Mouse (Mus musculus) cortical plate, adult 2 months (tissue): Measurements from ENCODE around the gene Tgm3. TPM values are rescaled to one million over a fixed set of nuclear protein-coding genes. Genes with fewer than 3 reads are reported as not detected.

ENCODE experiments used
- H3K27ac ChIP-seq: fragments of 200-500 bp; 2 replicates; pipeline ENCODE4 v1.5.1; 2012; ENCODE audit warnings: low read length, control low read depth, inconsistent platforms; ENCODE audit not compliant: insufficient read depth
- H3K4me1 ChIP-seq: fragments of 200-500 bp; 2 replicates; pipeline ENCODE4 v1.6.1; 2011; ENCODE audit warnings: low read length; ENCODE audit not compliant: control insufficient read depth, insufficient read depth
- H3K4me3 ChIP-seq: fragments of 200-500 bp; 2 replicates; pipeline ENCODE4 v1.5.1; 2011; ENCODE audit warnings: mild to moderate bottlenecking, low read length, control low read depth; ENCODE audit not compliant: insufficient read depth
- CTCF ChIP-seq: fragments of 200-500 bp; IDR thresholded peaks from 2 replicates; pipeline ENCODE4 v1.5.1; 2011; ENCODE audit warnings: mild to moderate bottlenecking, control low read depth, low read length; ENCODE audit not compliant: insufficient read depth; ENCODE audit errors: extremely low read depth
- POLR2A ChIP-seq: fragments of 200-500 bp; IDR thresholded peaks from 2 replicates; pipeline ENCODE4 v1.6.1; 2011; ENCODE audit warnings: mild to moderate bottlenecking, low read length, control low read depth; ENCODE audit not compliant: insufficient read depth; ENCODE audit errors: extremely low read depth
- polyA plus RNA-seq: library from polyadenylated mRNA; depleted of rRNA; stranded (reverse); fragments of >200 nt; gene quantifications from 2 replicates; pipeline ENCODE4 v1.2.3, GENCODE M21; 2012; rRNA removed

The Tgm3 gene
- 3.1 and 3.3 TPM in 2 replicates for polyA plus RNA-seq

DNA sequence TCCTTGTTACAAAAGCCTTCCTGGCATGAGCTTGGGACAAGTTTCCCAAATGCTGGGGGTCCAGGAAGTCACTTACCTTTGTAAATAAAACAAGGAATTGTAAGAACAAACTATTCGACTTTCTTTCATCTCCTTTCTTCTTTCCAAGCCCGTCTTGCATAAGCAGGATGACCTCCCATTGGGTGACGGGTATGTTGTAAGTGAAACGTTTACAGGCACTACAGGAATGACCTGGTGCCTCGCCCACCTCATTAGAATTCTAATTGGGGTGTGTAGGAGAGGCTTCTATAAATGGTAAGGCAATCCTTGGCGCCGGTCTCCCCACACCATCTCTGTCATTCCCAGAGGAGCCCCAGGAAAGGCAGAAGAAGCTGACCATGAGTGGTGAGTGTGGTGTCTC, at the start of gene Tgm3:
Gene Tgm3, plus strand, starts transcription at position 324 of the 400 bp plus-strand sequence.
- Histone ChIP-seq H3K4me3 (no peak within 1 kb of the TSS), H3K4me1 (no peaks in the 10 kb centered on the region), H3K27ac (no peak within 1 kb of the TSS)
- TF ChIP-seq POLR2A, result no peak
- no peak for TF ChIP-seq CTCF

- TF ChIP-seq CTCF (no peak), POLR2A (no peak)
- Histone ChIP-seq H3K4me3 (no peak overlapping the region), H3K4me1 (no peaks in the 10 kb centered on the region), H3K27ac (no peak overlapping the region)
These were observed 31.5 kb upstream of the Tgm3 start for GRCm38 (mm10) chr2:129980608-129981007.

DNA sequence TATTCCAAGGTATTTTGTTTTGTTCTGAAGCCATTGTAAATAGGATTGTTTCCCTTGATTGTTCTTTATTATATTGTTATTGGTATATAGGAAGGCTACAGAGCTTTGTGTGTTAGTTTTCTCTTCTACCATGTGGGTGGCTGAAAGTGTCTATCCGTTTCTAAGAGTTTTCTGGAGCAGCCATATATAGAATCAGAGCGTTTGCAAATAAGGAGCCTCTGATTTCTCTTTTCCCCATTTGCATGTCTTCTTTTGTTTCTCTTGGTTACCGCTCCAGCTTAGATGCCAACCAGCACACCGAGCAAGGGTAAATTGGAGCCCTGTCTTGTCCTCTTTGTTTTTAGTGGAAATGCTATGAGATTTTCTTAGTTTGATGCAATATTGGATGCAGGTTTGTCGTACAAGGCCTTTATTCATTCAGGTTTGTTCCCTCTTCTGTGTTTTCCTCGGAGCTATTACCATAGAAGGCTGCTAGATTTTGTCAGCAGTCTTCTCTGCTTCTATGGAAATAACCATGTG, 24.6 kb upstream of the Tgm3 start:
- TF ChIP-seq POLR2A (no peak), CTCF (no peak)
- no peaks in the 10 kb centered on the region for H3K4me1 ChIP-seq
- H3K4me3 ChIP-seq, result no peak overlapping the region
- peak overlapping the region; percentile 93 for H3K27ac ChIP-seq

DNA sequence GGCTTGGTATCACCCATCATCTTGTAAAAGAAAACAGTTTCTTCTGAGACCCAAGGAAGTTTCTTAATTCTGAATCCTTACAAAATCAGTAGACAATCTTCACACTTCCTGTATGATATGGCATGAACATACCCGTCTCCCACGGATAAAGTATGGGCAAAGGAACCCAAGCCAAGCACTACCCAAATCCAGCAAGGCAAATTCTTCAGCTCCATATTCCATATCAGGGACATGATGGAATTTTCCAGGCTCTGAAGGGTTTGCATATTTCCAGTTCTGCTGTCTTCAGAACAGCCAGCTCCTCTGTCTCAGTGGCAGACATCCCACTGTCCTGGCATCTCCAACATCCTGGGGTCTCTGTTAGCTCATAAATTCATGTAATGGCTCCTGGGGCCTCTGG, 22.5 kb upstream of the Tgm3 start:
- Histone ChIP-seq H3K27ac (no peak overlapping the region), H3K4me3 (no peak overlapping the region), H3K4me1 (no peaks in the 10 kb centered on the region)
- TF ChIP-seq CTCF (no peak), POLR2A (no peak)

DNA sequence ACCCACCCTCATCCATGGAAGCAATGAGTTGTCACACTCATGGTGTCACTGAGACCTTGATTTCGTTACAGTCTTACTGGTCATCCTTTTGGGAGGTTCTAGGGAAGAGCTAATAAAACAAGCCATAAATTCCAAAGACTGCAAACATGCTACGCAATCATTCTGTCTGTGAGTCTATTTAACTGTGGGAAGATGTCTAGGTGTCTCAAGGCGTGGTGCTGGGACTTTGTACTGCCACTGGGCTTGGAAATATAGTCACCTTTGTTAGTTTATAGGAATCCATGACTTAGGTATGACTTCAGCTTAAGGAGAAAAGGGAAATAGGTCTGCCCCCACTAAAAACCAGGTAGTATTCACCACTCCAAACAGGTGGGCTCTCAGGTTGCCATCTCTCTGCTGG, 17.7 kb upstream of the Tgm3 start:
- Histone ChIP-seq H3K4me1 (no peaks in the 10 kb centered on the region), H3K4me3 (no peak overlapping the region), H3K27ac (no peak overlapping the region)
- TF ChIP-seq CTCF (no peak), POLR2A (no peak)

DNA sequence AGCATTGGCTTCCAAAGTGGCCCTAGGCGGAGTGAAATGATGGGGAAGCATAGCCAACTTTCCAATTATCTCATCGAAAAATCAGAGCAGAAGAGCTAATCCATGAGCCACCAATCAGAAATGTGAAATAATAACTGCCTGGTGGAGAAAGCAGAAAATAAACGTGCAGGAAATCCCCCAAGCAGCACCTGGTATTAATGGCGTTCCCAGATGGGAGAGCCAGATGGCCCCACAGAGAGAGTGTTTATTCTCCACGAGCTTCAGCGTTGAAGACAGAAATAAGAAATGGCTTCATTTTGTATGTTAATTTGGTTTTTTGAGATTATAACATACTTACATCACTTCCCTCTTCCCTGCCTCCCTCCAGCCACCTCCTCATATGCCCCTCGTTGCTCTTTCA, 13.7 kb upstream of the Tgm3 start:
- Histone ChIP-seq H3K4me1 (no peaks in the 10 kb centered on the region), H3K27ac (no peak overlapping the region), H3K4me3 (no peak overlapping the region)
- no peak for TF ChIP-seq CTCF
- no peak for TF ChIP-seq POLR2A

DNA sequence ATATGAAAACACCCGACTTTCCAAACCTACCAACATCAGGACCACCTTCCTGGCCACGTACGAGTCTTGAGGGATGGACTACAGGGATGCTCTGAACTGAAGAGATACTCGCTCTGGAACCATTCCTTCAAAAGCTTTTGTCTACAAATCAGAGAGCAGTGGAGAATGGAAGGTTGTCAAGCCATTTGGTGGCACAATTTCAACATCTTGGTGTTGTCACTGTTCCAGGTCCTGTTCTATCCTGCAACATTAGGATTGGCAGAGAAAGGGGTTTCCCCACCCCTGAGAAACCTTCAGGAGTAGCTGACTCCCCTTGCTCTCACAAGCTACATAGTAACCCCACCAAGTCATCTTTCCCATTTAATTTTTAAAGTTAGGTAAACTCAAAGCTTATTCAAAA, 12.9 kb upstream of the Tgm3 start:
- Histone ChIP-seq H3K4me3 (no peak overlapping the region), H3K27ac (no peak overlapping the region), H3K4me1 (peaks cover 3% of the 10 kb centered on the region; the same call in 1 of the 2 replicates)
- TF ChIP-seq POLR2A (no peak), CTCF (no peak)

DNA sequence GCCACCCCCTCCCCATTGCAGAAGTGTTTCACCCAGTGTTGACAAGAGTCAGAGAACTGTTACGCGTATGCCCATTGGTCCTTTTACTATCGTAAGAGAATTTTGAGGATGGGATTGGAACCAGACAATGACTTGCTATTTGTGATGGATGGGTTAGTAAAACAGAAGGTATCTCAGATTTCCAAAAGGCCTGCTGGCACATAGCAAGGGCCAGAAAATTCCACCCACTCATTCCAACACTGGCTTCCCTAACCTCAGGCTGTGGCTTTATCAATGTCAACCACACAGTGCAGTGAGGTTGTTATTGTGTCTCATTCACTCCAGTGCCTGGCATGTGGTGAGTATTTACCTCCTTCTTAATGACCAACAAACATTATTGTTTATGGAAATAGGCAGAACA, 11.5 kb upstream of the Tgm3 start:
- TF ChIP-seq CTCF, result no peak
- TF ChIP-seq POLR2A, result no peak
- no peak overlapping the region for H3K27ac ChIP-seq
- H3K4me1 ChIP-seq, result peaks cover 3% of the 10 kb centered on the region; the same call in 1 of the 2 replicates
- H3K4me3 ChIP-seq, result no peak overlapping the region

DNA sequence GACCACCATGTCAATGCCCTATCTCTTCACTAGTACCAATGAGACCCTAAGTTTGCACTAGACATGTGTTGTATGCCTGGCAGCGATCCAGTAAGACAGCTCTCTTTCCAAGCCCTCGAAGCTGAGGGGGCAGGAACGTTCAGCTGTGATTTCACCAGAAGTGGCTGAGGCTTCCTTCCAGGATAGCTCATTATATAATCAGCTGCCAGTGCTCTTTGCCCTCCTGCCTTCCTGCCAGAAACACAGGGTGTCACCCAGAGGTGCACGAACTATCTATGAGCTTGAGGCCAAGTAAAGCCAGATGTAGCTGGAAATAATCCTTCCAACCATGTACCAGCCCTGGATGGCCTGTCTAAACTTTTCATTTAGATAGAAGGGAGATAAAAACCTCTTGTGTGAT, 8.1 kb upstream of the Tgm3 start:
- no peak for TF ChIP-seq CTCF
- TF ChIP-seq POLR2A, result no peak
- Histone ChIP-seq H3K4me1 (peaks cover 3% of the 10 kb centered on the region; the same call in 1 of the 2 replicates), H3K4me3 (no peak overlapping the region)

DNA sequence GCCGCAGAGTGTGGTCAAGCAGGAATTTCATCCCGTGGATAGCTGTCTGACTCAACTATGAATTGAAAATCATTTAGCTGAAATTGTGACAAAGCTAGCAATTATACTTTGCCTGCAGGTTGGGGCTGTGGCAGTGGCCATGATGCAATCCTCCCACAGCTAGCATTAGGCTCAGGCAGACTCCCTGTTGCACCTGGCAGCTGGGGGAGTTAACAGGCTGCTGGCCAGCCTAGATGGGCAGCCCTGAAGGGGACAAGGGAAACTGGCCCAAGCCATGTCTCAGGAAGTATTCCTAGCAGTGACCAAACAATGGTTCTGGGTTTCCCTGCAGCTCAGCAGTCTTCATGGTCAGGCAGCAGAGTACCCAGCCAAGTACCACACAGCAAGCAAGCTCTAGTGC, 2.8 kb upstream of the Tgm3 start:
- TF ChIP-seq POLR2A, result no peak
- TF ChIP-seq CTCF, result no peak
- H3K27ac ChIP-seq, result no peak overlapping the region
- H3K4me1 ChIP-seq, result no peaks in the 10 kb centered on the region

More for the DNA sequence above, 8.1 kb upstream of the Tgm3 start:
- no peak overlapping the region for H3K27ac ChIP-seq

More for the DNA sequence above, 2.8 kb upstream of the Tgm3 start:
- H3K4me3 ChIP-seq, result no peak overlapping the region
